Mouse (Mus musculus): Measurements from ENCODE around the gene Nr1h3.
"Not testable (repeated sequence)": the region's sequence is repeated elsewhere in the genome, so short reads cannot be mapped to it uniquely, and the experiment has no call there.

Nr1h3 gene

GRCm38 (mm10) chr2:91202222-91202971 lies at the start of gene Nr1h3, which contains the start of gene Acp2:
Gene Nr1h3, minus strand, starts transcription at chr2:91202834.
Gene Acp2, plus strand, starts transcription at chr2:91202885.
- DNase-seq (ENCODE audit: low spot score): peak; percentile 97

GRCm38 (mm10) chr2:91252001-91252400 lies 49.4 kb upstream of the Nr1h3 start:
- no peak for DNase-seq (ENCODE audit: low spot score)

DNA sequence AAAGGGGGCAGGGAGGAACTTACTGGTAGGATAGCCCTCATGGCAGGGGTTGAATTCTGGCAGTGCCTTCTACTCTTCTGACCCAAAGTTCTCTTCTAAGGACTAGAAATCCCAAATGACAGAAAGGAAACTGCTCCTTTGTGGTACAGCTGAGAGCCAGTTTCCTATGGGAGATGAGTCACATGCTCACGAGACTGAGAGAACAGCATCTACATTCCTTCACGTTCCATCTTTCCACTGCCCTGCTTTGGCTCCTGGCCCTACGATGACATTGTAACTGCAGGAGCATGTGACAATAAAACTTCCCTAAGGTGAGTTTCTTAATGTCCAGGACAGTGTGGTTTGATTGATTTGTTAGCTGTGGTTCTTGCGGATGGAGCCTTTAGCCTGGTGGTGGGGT lies 45.7 kb upstream of the Nr1h3 start:
- no peak for DNase-seq (ENCODE audit: low spot score)

DNA sequence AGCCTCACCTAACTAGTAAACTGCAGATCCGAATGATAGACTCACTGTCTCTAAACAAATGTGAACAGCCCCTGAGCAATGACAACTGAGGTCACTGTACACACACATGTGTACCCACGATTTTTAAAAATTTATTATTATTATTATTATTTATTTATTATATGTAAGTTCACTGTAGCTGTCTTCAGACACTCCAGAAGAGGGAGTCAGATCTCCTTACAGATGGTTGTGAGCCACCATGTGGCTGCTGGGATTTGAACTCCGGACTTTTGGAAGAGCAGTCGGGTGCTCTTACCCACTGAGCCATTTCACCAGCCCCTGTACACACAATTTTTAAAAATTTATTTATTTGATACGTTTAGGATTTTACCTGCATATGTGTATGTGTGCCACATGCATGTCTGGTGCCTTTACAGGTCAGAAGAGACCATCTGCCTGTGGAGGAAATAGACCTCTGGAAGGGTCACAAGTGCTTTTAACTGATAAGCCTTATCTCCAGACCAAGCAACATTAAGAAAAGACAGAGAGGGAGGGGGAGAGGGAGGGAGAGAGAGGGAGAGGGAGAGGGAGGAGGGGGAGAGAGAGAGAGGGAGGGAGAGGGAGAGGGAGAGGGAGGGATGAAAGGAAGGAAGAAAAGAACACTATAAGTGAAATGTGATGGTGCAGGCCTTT lies 42.1 kb upstream of the Nr1h3 start:
- DNase-seq (ENCODE audit: low spot score): no peak

- DNase-seq (ENCODE audit: low spot score): no peak
Measured at GRCm38 (mm10) chr2:91243416-91243815, 40.8 kb upstream of the Nr1h3 start.

DNA sequence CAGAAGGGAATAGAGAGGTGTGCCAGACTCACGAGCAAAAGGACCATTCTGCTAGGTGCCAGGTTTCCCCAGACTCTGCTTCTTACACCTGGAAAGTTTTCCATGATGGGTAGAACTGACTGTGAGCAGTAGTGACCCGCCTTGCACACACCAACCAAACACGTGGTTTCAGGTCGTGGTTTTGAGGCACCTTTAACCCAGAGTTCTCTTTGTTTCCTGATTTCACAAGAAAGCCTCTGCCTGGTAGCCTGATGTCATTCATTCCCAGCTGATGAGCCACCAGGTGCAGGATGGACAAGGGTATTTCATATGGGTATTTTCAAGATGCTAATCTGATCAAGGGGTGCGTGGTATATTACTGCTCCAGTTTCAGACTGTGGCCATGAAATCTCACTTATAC lies 39.9 kb upstream of the Nr1h3 start:
- DNase-seq (ENCODE audit: low spot score): no peak

GRCm38 (mm10) chr2:91237511-91238080 lies 35.0 kb upstream of the Nr1h3 start:
- not testable (repeated sequence) for DNase-seq (ENCODE audit: low spot score)

DNA sequence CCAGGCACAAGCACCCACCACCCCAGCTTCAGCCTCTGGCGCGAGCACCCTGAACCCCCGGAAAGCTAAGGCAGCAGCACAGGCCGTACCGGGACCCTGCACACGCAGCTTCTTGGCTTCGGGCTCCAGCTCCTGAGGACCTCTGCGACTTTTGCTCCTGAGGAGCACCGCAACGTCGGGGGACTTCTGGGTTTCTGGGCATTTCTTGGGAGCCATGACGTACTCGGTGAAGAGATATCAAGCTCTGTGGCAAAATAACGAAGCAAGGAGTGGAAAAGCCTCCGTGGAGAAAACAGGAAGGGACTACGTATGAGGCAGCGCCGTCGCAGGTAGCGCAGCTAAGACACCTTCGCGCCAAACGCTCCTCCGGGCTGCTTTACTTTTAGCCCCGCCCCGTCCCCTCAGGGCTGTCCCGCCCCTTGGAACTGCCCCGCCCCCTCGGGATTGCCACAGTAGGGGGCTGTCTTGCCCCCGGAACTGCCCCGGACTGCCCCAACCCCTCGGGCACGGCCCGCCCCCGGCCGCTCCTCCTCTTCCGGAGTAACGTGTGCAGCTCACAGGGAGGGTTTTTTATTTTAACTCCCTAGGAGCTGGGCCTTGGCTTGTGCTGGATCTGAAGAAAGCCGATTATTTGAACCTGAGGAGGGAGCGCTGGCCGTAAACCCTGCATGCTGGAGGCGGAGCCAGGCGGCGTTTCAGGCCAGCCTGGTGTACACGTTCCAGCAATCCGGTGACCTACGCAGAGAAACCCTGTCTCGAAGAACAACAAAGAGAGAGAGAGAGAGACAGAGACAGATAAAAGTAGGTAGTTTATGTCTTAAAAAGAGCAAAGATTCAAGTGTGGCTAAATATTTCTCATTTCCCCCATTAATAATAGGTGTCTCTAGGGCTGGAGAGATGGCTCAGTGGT lies 34.2 kb upstream of the Nr1h3 start, which contains the start of gene Ddb2:
Gene Ddb2, minus strand, starts transcription at position 382 of the 910 bp plus-strand sequence.
- DNase-seq (ENCODE audit: low spot score): peak; percentile 87

- DNase-seq (ENCODE audit: low spot score): no peak
Measured at GRCm38 (mm10) chr2:91229735-91230134, 27.1 kb upstream of the Nr1h3 start.

DNA sequence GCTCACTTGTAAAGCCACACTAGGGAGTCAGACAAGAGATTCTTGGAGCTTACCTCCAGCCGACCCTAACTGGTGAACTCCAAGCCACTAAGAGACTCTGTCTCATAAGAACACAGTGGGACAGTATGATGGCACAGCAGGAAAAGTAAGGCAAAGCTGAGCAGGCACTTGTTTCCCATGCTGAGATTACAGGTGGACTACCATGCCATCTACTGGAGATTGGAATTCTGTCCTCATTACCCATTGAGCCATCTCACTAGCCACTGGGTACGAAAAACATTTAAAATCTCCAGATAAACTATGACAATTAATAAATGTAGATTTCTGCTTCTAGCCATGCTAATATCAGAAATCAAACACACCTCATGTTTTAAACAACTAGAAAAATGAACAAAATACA lies 21.0 kb upstream of the Nr1h3 start:
- DNase-seq (ENCODE audit: low spot score): no peak

DNA sequence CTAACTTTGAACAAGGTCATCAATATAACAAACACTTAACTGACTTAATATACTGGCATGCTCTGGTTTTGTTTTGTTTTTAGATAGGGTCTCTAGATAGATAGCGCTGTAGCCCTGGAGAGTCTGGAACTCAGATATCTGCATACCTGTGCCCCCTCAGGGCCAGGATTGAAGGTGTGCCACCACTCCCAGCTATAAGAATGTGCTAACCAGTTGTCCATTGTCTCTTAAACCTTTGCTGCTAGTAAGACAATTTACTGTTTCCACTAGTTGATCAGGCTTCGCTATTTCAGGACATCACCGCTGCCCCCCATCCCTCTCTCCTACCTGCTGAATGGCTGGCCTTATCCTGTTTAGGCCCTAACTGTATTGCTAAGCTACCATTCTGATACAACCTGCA lies 17.9 kb upstream of the Nr1h3 start:
- DNase-seq (ENCODE audit: low spot score): no peak

DNA sequence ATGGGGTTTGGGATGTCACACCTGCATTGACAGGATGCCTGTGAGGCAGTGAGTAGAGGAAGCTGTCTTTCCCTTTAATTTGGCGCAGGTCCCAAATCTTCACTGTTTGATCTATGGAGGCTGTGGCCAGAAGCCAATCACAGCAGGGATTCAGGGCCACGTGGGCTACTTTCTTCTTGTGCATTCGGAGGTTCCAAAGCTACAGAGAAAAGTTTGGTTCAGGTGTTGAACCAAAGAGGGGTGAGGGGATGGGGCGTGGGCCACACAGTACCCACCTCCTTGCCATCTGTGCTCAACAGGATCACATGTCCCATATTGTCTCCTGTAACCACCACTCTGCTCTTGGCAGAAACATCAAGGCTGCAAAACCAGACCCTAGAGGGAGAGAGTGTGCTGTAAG lies 14.4 kb upstream of the Nr1h3 start:
- DNase-seq (ENCODE audit: low spot score): no peak

- DNase-seq (ENCODE audit: low spot score): no peak
Measured at GRCm38 (mm10) chr2:91213311-91213710, 10.7 kb upstream of the Nr1h3 start.

- no peak for DNase-seq (ENCODE audit: low spot score)
Measured at GRCm38 (mm10) chr2:91206254-91206775, 3.7 kb upstream of the Nr1h3 start.

GRCm38 (mm10) chr2:91202972-91203656 lies 480 bp upstream of the Nr1h3 start:
- no peak for DNase-seq (ENCODE audit: low spot score)

DNA sequence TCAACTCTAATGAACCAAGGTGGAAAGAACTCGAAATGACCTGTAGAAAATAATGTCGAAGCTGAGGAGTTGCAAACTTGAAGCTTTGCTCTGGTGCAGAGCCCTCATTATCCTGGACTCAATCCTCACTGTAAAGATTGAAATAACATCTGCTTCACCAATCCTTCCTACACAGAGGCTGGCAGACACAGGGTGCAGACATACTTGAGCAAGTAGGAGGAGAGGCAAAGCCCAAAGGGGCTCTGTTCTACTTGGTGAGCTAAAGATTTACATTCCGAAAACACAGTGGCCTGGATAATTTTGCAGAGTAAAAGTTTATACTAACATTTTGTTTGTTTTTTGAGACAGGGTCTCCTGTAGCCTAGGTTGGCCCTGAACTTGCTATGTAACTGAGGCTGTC lies 3.7 kb downstream of the Nr1h3 start:
- no peak for DNase-seq (ENCODE audit: low spot score)

DNA sequence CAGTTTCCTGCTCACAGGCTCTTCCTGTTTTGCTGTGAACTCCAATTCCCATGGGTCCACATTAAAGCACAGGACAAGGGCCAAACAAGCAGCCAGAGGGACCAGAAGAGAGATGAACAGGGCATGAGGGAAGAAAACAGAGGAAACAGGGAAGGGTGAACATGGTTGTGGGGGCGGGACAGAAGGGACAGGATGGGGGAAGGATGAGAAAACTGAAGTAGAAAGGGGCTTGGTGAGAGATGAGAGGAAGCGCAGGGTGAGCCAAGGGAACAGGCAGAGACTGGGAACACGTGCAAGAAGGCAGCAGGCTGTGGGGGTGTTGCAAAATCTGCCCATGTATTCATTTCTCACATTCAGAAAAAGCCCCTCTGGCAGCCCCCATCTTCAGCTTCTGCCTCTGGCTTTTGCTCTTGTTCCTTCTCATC lies 6.0 kb downstream of the Nr1h3 start:
- no peak for DNase-seq (ENCODE audit: low spot score)

- DNase-seq (ENCODE audit: low spot score): peak; percentile 67
Measured at GRCm38 (mm10) chr2:91194624-91195332, 7.9 kb downstream of the Nr1h3 start.

- no peak for DNase-seq (ENCODE audit: low spot score)
Measured at GRCm38 (mm10) chr2:91190501-91190900, 12.1 kb downstream of the Nr1h3 start.

GRCm38 (mm10) chr2:91187431-91187830 lies 15.2 kb downstream of the Nr1h3 start:
- no peak for DNase-seq (ENCODE audit: low spot score)

DNA sequence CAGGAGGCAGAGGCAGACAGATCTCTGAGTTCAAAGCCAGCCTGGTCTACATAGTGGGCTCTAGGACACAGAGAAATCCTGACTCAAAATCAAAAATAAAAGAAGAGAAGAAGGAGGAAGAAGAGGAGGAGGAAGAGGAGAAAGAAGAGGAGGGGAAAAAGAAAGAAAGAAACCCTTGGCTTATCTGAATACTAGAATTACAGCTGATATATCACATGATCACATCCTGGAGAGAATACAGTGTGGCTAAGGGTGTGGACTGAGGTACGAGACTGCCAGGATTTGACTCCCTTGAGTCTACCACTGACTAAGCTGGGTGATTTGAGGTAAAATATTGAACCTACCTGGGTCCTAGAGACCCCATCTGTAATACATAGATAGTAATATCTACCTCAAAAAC lies 16.4 kb downstream of the Nr1h3 start:
- DNase-seq (ENCODE audit: low spot score): no peak
